13 mouse cellular contexts compared by ENCODE assay signal in genomic region chr12:53836031-53836790, GRCm38 (mm10).
A peak's percentile ranks its signal among the peaks of the same experiment; 100 is the strongest.
DNase-seq lines count a peak whose midpoint lies in the region; ATAC-seq and TF ChIP-seq lines count a peak whose summit lies in the region.
"Had no signal": no experiment of that assay in that cellular context is flagged by ENCODE, and none has a peak within 500 bp of the region (broad histone marks: within the 10 kb centered on the region; RNA-seq: fewer than 3 reads in every experiment).

No protein-coding gene starts in this region.

- 76% methylated on average over 27 of the region's 27 CpGs for WGBS in forebrain, embryonic 12.5 days
- 68% methylated on average over 27 of the region's 27 CpGs for WGBS in forebrain, embryonic 15.5 days
- WGBS in midbrain, embryonic 13.5 days = 66% methylated on average over 27 of the region's 27 CpGs
- 72% methylated on average over 27 of the region's 27 CpGs for WGBS in midbrain, embryonic 16.5 days
- WGBS in forebrain, postnatal 0 days = 62% methylated on average over 27 of the region's 27 CpGs

- 0 out of 2 replicates have a peak, but pooled peaks have one; percentile 14 for ATAC-seq in forebrain, embryonic 12.5 days (ENCODE audit: low FRiP score)
- no peak for ATAC-seq in forebrain, embryonic 15.5 days (replicated peaks)
- 0 out of 2 replicates have a peak, but pooled peaks have one; percentile 19 for ATAC-seq in midbrain, embryonic 13.5 days
- no peak for ATAC-seq in midbrain, embryonic 16.5 days
- ATAC-seq in forebrain, postnatal 0 days = no peak

- DNase-seq in forebrain, postnatal 0 days = peak; percentile 28
- DNase-seq in mesoderm, embryonic 11.5 days (ENCODE audit: low read depth, low spot score) = peak; percentile 53
- no peak for DNase-seq in adrenal gland, adult 8-10 months
- no peak for DNase-seq in B cell, adult 2 months
- DNase-seq: kidney, adult 8-10 months; layer of hippocampus, adult 9-11 months; lung, postnatal 10 days; right cerebral cortex, adult 18-20 months; thymus, postnatal 25 days had no signal

- H3K4me1 ChIP-seq in forebrain, embryonic 12.5 days = peaks cover 43% of the 10 kb centered on the region
- peaks cover 65% of the 10 kb centered on the region for H3K4me1 ChIP-seq in forebrain, embryonic 15.5 days
- H3K4me1 ChIP-seq in midbrain, embryonic 13.5 days (replicated peaks) = peaks cover 69% of the 10 kb centered on the region
- H3K4me1 ChIP-seq in midbrain, embryonic 16.5 days (ENCODE audit: control insufficient read depth, insufficient read depth, low read length) = peaks cover 34% of the 10 kb centered on the region
- H3K4me1 ChIP-seq in forebrain, postnatal 0 days (ENCODE audit: insufficient read depth) = peaks cover 16% of the 10 kb centered on the region; the same call in 1 of the 2 replicates

- H3K4me3 ChIP-seq in forebrain, embryonic 12.5 days (replicated peaks) = no peak overlapping the region
- no peak overlapping the region for H3K4me3 ChIP-seq in forebrain, embryonic 15.5 days
- H3K4me3 ChIP-seq in midbrain, embryonic 13.5 days (replicated peaks) = no peak overlapping the region
- H3K4me3 ChIP-seq in midbrain, embryonic 16.5 days (ENCODE audit: low read depth, low read length) = no peak overlapping the region
- no peak overlapping the region for H3K4me3 ChIP-seq in forebrain, postnatal 0 days (ENCODE audit: low read depth, low read length)

- H3K27ac ChIP-seq in forebrain, embryonic 12.5 days = no peak overlapping the region
- H3K27ac ChIP-seq in forebrain, embryonic 15.5 days (replicated peaks) = no peak overlapping the region
- H3K27ac ChIP-seq in midbrain, embryonic 13.5 days = peak overlapping the region; percentile 62
- no peak overlapping the region for H3K27ac ChIP-seq in midbrain, embryonic 16.5 days (ENCODE audit: low read length)
- H3K27ac ChIP-seq in forebrain, postnatal 0 days (ENCODE audit: low read depth, low read length) = no peak overlapping the region

- H3K9ac ChIP-seq in forebrain, embryonic 12.5 days = no peak overlapping the region
- H3K9ac ChIP-seq in forebrain, embryonic 15.5 days (replicated peaks) = no peak overlapping the region
- no peak overlapping the region for H3K9ac ChIP-seq in midbrain, embryonic 13.5 days (replicated peaks)
- no peak overlapping the region for H3K9ac ChIP-seq in midbrain, embryonic 16.5 days (ENCODE audit: low read depth, low read length)
- no peak overlapping the region for H3K9ac ChIP-seq in forebrain, postnatal 0 days

- TF ChIP-seq CTCF in forebrain, postnatal 0 days (IDR thresholded peaks at IDR 0.05; ENCODE audit: low read depth) = no peak

- H3K27me3 ChIP-seq in forebrain, embryonic 12.5 days = no peaks in the 10 kb centered on the region
- no peaks in the 10 kb centered on the region for H3K27me3 ChIP-seq in forebrain, embryonic 15.5 days
- H3K27me3 ChIP-seq in midbrain, embryonic 13.5 days = no peaks in the 10 kb centered on the region
- H3K27me3 ChIP-seq in midbrain, embryonic 16.5 days (ENCODE audit: control insufficient read depth, insufficient read depth, low read depth, low read length) = no peaks in the 10 kb centered on the region
- no peaks in the 10 kb centered on the region for H3K27me3 ChIP-seq in forebrain, postnatal 0 days (ENCODE audit: insufficient read depth, low read length)

- H3K36me3 ChIP-seq in forebrain, embryonic 12.5 days (replicated peaks) = no peaks in the 10 kb centered on the region
- no peaks in the 10 kb centered on the region for H3K36me3 ChIP-seq in forebrain, embryonic 15.5 days
- no peaks in the 10 kb centered on the region for H3K36me3 ChIP-seq in midbrain, embryonic 13.5 days
- no peaks in the 10 kb centered on the region for H3K36me3 ChIP-seq in midbrain, embryonic 16.5 days (ENCODE audit: control insufficient read depth, insufficient read depth, low read length)
- no peaks in the 10 kb centered on the region for H3K36me3 ChIP-seq in forebrain, postnatal 0 days (ENCODE audit: insufficient read depth)

- no peaks in the 10 kb centered on the region for H3K9me3 ChIP-seq in forebrain, embryonic 12.5 days
- no peaks in the 10 kb centered on the region for H3K9me3 ChIP-seq in forebrain, embryonic 15.5 days
- H3K9me3 ChIP-seq in midbrain, embryonic 13.5 days = no peaks in the 10 kb centered on the region
- no peaks in the 10 kb centered on the region for H3K9me3 ChIP-seq in midbrain, embryonic 16.5 days (replicated peaks; ENCODE audit: control insufficient read depth, low read length, poor library complexity, severe bottlenecking)
- H3K9me3 ChIP-seq in forebrain, postnatal 0 days (ENCODE audit: low read length) = no peaks in the 10 kb centered on the region

- no peak overlapping the region for H3K4me2 ChIP-seq in forebrain, embryonic 12.5 days
- H3K4me2 ChIP-seq in forebrain, embryonic 15.5 days (replicated peaks) = no peak overlapping the region
- no peak overlapping the region for H3K4me2 ChIP-seq in midbrain, embryonic 13.5 days (replicated peaks)
- H3K4me2 ChIP-seq in midbrain, embryonic 16.5 days (ENCODE audit: low read length) = no peak overlapping the region
- no peak overlapping the region for H3K4me2 ChIP-seq in forebrain, postnatal 0 days (ENCODE audit: low read depth)

Comparison
In these comparisons a context has a peak if more than half of its experiments do, and no peak if none do; other contexts are left out.
1. ATAC-seq: peak in forebrain, embryonic 12.5 days (single experiment) and midbrain, embryonic 13.5 days (single experiment); none in forebrain, embryonic 15.5 days (single experiment), midbrain, embryonic 16.5 days (single experiment) and forebrain, postnatal 0 days (single experiment).
2. DNase-seq: peak in forebrain, postnatal 0 days (single experiment) and mesoderm, embryonic 11.5 days (single experiment); none in adrenal gland, adult 8-10 months (single experiment) and B cell, adult 2 months (0 of 2).